Mouse (Mus musculus): ENCODE measurements around the gene Siae.

The Siae gene

GRCm38 (mm10) chr9:37627263-37627662 is 71.8 kb downstream of the Siae start:
- no peak for DNase-seq

- DNase-seq = no peak
Observed at GRCm38 (mm10) chr9:37628581-37628980, 73.1 kb downstream of the Siae start.

GRCm38 (mm10) chr9:37629941-37630340 is 74.4 kb downstream of the Siae start:
- no peak for DNase-seq

- no peak for DNase-seq
Observed at GRCm38 (mm10) chr9:37632305-37632704, 76.8 kb downstream of the Siae start.

- no peak for DNase-seq
Observed at GRCm38 (mm10) chr9:37634269-37634668, 78.8 kb downstream of the Siae start.

GRCm38 (mm10) chr9:37636335-37636734 is 80.8 kb downstream of the Siae start:
- peak in 1 of 2 experiments; percentile 38 for DNase-seq

- DNase-seq = no peak
Observed at GRCm38 (mm10) chr9:37636800-37637542, 81.5 kb downstream of the Siae start.

- no peak for DNase-seq
Observed at GRCm38 (mm10) chr9:37638721-37639120, 83.2 kb downstream of the Siae start.

- DNase-seq = no peak
Observed at GRCm38 (mm10) chr9:37646246-37646645, 90.7 kb downstream of the Siae start.

- no peak for DNase-seq
Observed at GRCm38 (mm10) chr9:37650639-37651038, 95.1 kb downstream of the Siae start.

GRCm38 (mm10) chr9:37653836-37654235 is 98.3 kb downstream of the Siae start:
- DNase-seq = no peak

- DNase-seq = no peak
Observed at GRCm38 (mm10) chr9:37655961-37656360, 100.5 kb downstream of the Siae start.

- DNase-seq = no peak
Observed at GRCm38 (mm10) chr9:37656439-37656881, 101.0 kb downstream of the Siae start.

GRCm38 (mm10) chr9:37656931-37657481 is 101.5 kb downstream of the Siae start, which contains the start of gene Tbrg1:
Tbrg1 (minus strand) TSS chr9:37657312.
- DNase-seq = peak; percentile 85 to 87

GRCm38 (mm10) chr9:37659413-37659812 is 103.9 kb downstream of the Siae start:
- DNase-seq = no peak

GRCm38 (mm10) chr9:37663210-37663609 is 107.7 kb downstream of the Siae start:
- no peak for DNase-seq

GRCm38 (mm10) chr9:37664604-37665003 is 109.1 kb downstream of the Siae start:
- DNase-seq = no peak

- DNase-seq = no peak
Observed at GRCm38 (mm10) chr9:37666045-37666444, 110.5 kb downstream of the Siae start.

- no peak for DNase-seq
Observed at GRCm38 (mm10) chr9:37669115-37669514, 113.6 kb downstream of the Siae start, which contains the start of gene Panx3. Panx3 (minus strand) TSS chr9:37669235.

- no peak for DNase-seq
Observed at GRCm38 (mm10) chr9:37669678-37670077, 114.2 kb downstream of the Siae start.

GRCm38 (mm10) chr9:37670261-37670660 is 114.8 kb downstream of the Siae start:
- DNase-seq = no peak

- no peak for DNase-seq
Observed at GRCm38 (mm10) chr9:37675287-37675686, 119.8 kb downstream of the Siae start.

- DNase-seq = no peak
Observed at GRCm38 (mm10) chr9:37681123-37681522, 125.6 kb downstream of the Siae start.

- no peak for DNase-seq
Observed at GRCm38 (mm10) chr9:37687288-37687940, 131.9 kb downstream of the Siae start.

Data from kidney, adult 8-10 months (tissue).